Mouse (Mus musculus) olfactory bulb, adult 2 months (tissue): ENCODE measurements around the gene Ddit4l.
"Not testable (repeated sequence)": the region's sequence is repeated elsewhere in the genome, so short reads cannot be mapped to it uniquely, and the experiment has no call there.

Experiments
- CTCF ChIP-seq: fragments of 200-500 bp; IDR thresholded peaks from 2 replicates; pipeline ENCODE4 v1.5.1; 2012; ENCODE audit warnings: low read depth, mild to moderate bottlenecking, low read length, moderate library complexity; ENCODE audit not compliant: insufficient read depth
- POLR2A ChIP-seq: fragments of 200-500 bp; IDR thresholded peaks from 2 replicates; pipeline ENCODE4 v1.6.1; 2012; ENCODE audit warnings: mild to moderate bottlenecking, low read depth, low read length, moderate library complexity; ENCODE audit not compliant: insufficient read depth

GRCm38 (mm10) chr3:137621312-137621711 is at the start of gene Ddit4l:
- not testable (repeated sequence) for TF ChIP-seq CTCF, POLR2A
